Mouse (Mus musculus): ENCODE measurements around the gene Rpia. TPM values are rescaled to one million over a fixed set of nuclear protein-coding genes. Genes with fewer than 3 reads are reported as not detected.
"Not testable (repeated sequence)": the region's sequence is repeated elsewhere in the genome, so short reads cannot be mapped to it uniquely, and the experiment has no call there.

Rpia gene
- polyA plus RNA-seq (2012; rRNA removed) = 18.7 and 21.6 TPM in 2 replicates

GRCm38 (mm10) chr6:70791824-70792535 is at the start of gene Rpia:
TSS of gene Rpia (minus strand) at chr6:70792232.
- 2% methylated on average over 62 of the region's 62 CpGs for WGBS
- peak; percentile 94 for DNase-seq (ENCODE audit: low read depth, low spot score)

GRCm38 (mm10) chr6:70840281-70840680 is 48.2 kb upstream of the Rpia start:
- DNase-seq (ENCODE audit: low read depth, low spot score) = no peak
- 49% methylated on average over 5 of the region's 5 CpGs for WGBS

GRCm38 (mm10) chr6:70838532-70838931 is 46.5 kb upstream of the Rpia start:
- 37% methylated on average over 3 of the region's 3 CpGs for WGBS

GRCm38 (mm10) chr6:70837297-70837696 is 45.3 kb upstream of the Rpia start:
- DNase-seq (ENCODE audit: low read depth, low spot score) = no peak
- WGBS = 64% methylated on average over 2 of the region's 2 CpGs

More at GRCm38 (mm10) chr6:70838532-70838931, 46.5 kb upstream of the Rpia start:
- DNase-seq (ENCODE audit: low read depth, low spot score) = no peak

GRCm38 (mm10) chr6:70831179-70831839 is 39.3 kb upstream of the Rpia start:
- WGBS = 54% methylated on average over 10 of the region's 10 CpGs
- DNase-seq (ENCODE audit: low read depth, low spot score) = no peak

- DNase-seq (ENCODE audit: low read depth, low spot score) = no peak
- WGBS = 72% methylated on average over 3 of the region's 3 CpGs
Measured at GRCm38 (mm10) chr6:70830552-70830951, 38.5 kb upstream of the Rpia start.

GRCm38 (mm10) chr6:70829451-70829850 is 37.4 kb upstream of the Rpia start:
- DNase-seq (ENCODE audit: low read depth, low spot score) = no peak
- WGBS = 54% methylated on average over 2 of the region's 2 CpGs

- no peak for DNase-seq (ENCODE audit: low read depth, low spot score)
- WGBS = 19% methylated on average over 4 of the region's 4 CpGs
Measured at GRCm38 (mm10) chr6:70824987-70825337, 32.9 kb upstream of the Rpia start.

GRCm38 (mm10) chr6:70824085-70824986 is 32.3 kb upstream of the Rpia start:
- no peak for DNase-seq (ENCODE audit: low read depth, low spot score)
- 8% methylated on average over 23 of the region's 23 CpGs for WGBS

- WGBS = 94% methylated on average over 4 of the region's 4 CpGs
- DNase-seq (ENCODE audit: low read depth, low spot score) = not testable (repeated sequence)
Measured at GRCm38 (mm10) chr6:70823277-70823676, 31.2 kb upstream of the Rpia start.

- 54% methylated on average over 5 of the region's 5 CpGs for WGBS
- DNase-seq (ENCODE audit: low read depth, low spot score) = no peak
Measured at GRCm38 (mm10) chr6:70822386-70822910, 30.4 kb upstream of the Rpia start.

GRCm38 (mm10) chr6:70821566-70821965 is 29.5 kb upstream of the Rpia start:
- WGBS = 57% methylated on average over 2 of the region's 2 CpGs
- DNase-seq (ENCODE audit: low read depth, low spot score) = no peak

GRCm38 (mm10) chr6:70815471-70815870 is 23.4 kb upstream of the Rpia start:
- no peak for DNase-seq (ENCODE audit: low read depth, low spot score)
- WGBS = 77% methylated on average over 8 of the region's 8 CpGs

GRCm38 (mm10) chr6:70814629-70814950 is 22.6 kb upstream of the Rpia start:
- no peak for DNase-seq (ENCODE audit: low read depth, low spot score)
- WGBS = 32% methylated on average over 4 of the region's 4 CpGs

GRCm38 (mm10) chr6:70813921-70814628 is 22.0 kb upstream of the Rpia start:
- 35% methylated on average over 18 of the region's 18 CpGs for WGBS
- DNase-seq (ENCODE audit: low read depth, low spot score) = no peak

GRCm38 (mm10) chr6:70812526-70812895 is 20.5 kb upstream of the Rpia start:
- DNase-seq (ENCODE audit: low read depth, low spot score) = no peak
- 41% methylated on average over 4 of the region's 4 CpGs for WGBS

- DNase-seq (ENCODE audit: low read depth, low spot score) = no peak
Measured at GRCm38 (mm10) chr6:70811557-70812525, 19.8 kb upstream of the Rpia start.

GRCm38 (mm10) chr6:70810524-70810923 is 18.5 kb upstream of the Rpia start:
- WGBS = 96% methylated on average over 1 of the region's 1 CpGs
- DNase-seq (ENCODE audit: low read depth, low spot score) = no peak

More at GRCm38 (mm10) chr6:70811557-70812525, 19.8 kb upstream of the Rpia start:
- 11% methylated on average over 6 of the region's 6 CpGs for WGBS
